Mouse (Mus musculus): ENCODE results near the gene Zfp617.

GRCm38 (mm10) chr8:71912286-71912685 lies 3.9 kb downstream of the Zfp617 start:
- TF ChIP-seq CTCF (IDR thresholded peaks at IDR 0.05; ENCODE audit: low read depth) (no peak), EP300 (IDR thresholded peaks at IDR 0.05; ENCODE audit: low read depth) (no peak)
